Mouse (Mus musculus): ENCODE data around the gene Gfod1. TPM values are rescaled to one million over a fixed set of nuclear protein-coding genes. Genes with fewer than 3 reads are reported as not detected.
A peak's percentile ranks its signal among the peaks of the same experiment; 100 is the strongest.

The Gfod1 gene
- total RNA-seq, 1 experiment = 4.8 TPM

GRCm38 (mm10) chr13:43265116-43265515 lies 38.9 kb downstream of the Gfod1 start:
- TF ChIP-seq CHD2 (IDR thresholded peaks at IDR 0.05; ENCODE audit: low read depth, low read length) (no peak), MAFK (IDR thresholded peaks at IDR 0.05; ENCODE audit: insufficient read depth, low read depth, low read length) (no peak)
- Histone ChIP-seq H3K9ac (ENCODE audit: insufficient read depth, low read depth, low read length, poor library complexity, severe bottlenecking) (no peak overlapping the region), H3K4me3 (ENCODE audit: insufficient read depth in 1 of 2, low read depth in 1 of 2, low read length in 2 of 2, poor library complexity in 1 of 2, severe bottlenecking in 1 of 2) (no peak overlapping the region), H3K4me1 (ENCODE audit: control insufficient read depth in 2 of 2, insufficient read depth in 2 of 2, low read length in 2 of 2, poor library complexity in 1 of 2) (peaks cover 4 to 24% of the 10 kb centered on the region in 2 experiments; a peak in 3 of 4 replicates), H3K27ac (ENCODE audit: insufficient read depth, low read depth, low read length, poor library complexity, severe bottlenecking) (no peak overlapping the region), H3K9me3 (ENCODE audit: control insufficient read depth, insufficient read depth, low read depth, low read length) (no peaks in the 10 kb centered on the region), H3K36me3 (ENCODE audit: control insufficient read depth, insufficient read depth, low read length, poor library complexity, severe bottlenecking) (no peaks in the 10 kb centered on the region)
- no peak for DNase-seq (ENCODE audit: low read depth, low spot score)
- in situ Hi-C loops (cut with MboI; ENCODE audit: low sequenced_read_pairs in 2 of 2, unreplicated experiment in 2 of 2) = no loop called here

GRCm38 (mm10) chr13:43263646-43264045 lies 40.3 kb downstream of the Gfod1 start:
- H3K27ac ChIP-seq (ENCODE audit: insufficient read depth, low read depth, low read length, poor library complexity, severe bottlenecking) = no peak overlapping the region
- no peak overlapping the region for H3K4me3 ChIP-seq (ENCODE audit: insufficient read depth in 1 of 2, low read depth in 1 of 2, low read length in 2 of 2, poor library complexity in 1 of 2, severe bottlenecking in 1 of 2)
- H3K36me3 ChIP-seq (ENCODE audit: control insufficient read depth, insufficient read depth, low read length, poor library complexity, severe bottlenecking) = no peaks in the 10 kb centered on the region
- TF ChIP-seq ZC3H11A (IDR thresholded peaks at IDR 0.05; ENCODE audit: borderline replicate concordance, low read depth, low read length) = no peak
- TF ChIP-seq ZNF384 (IDR thresholded peaks at IDR 0.05; ENCODE audit: low read depth, low read length) = no peak
- no peak for TF ChIP-seq CHD2 (IDR thresholded peaks at IDR 0.05; ENCODE audit: low read depth, low read length)
- TF ChIP-seq HCFC1 (IDR thresholded peaks at IDR 0.05; ENCODE audit: borderline replicate concordance, insufficient read depth, low read length) = no peak
- TF ChIP-seq MAFK (IDR thresholded peaks at IDR 0.05; ENCODE audit: insufficient read depth, low read depth, low read length) = no peak
- peaks cover 4 to 23% of the 10 kb centered on the region in 2 experiments; a peak in 3 of 4 replicates for H3K4me1 ChIP-seq (ENCODE audit: control insufficient read depth in 2 of 2, insufficient read depth in 2 of 2, low read length in 2 of 2, poor library complexity in 1 of 2)
- DNase-seq (ENCODE audit: low read depth, low spot score) = no peak
- H3K9ac ChIP-seq (ENCODE audit: insufficient read depth, low read depth, low read length, poor library complexity, severe bottlenecking) = no peak overlapping the region
- no peaks in the 10 kb centered on the region for H3K9me3 ChIP-seq (ENCODE audit: control insufficient read depth, insufficient read depth, low read depth, low read length)
- in situ Hi-C loops (cut with MboI; ENCODE audit: low sequenced_read_pairs in 2 of 2, unreplicated experiment in 2 of 2) = no loop called here

GRCm38 (mm10) chr13:43262114-43262739 lies 41.7 kb downstream of the Gfod1 start:
- in situ Hi-C loops (cut with MboI; ENCODE audit: low sequenced_read_pairs in 2 of 2, unreplicated experiment in 2 of 2) = no loop called here
- Histone ChIP-seq H3K4me3 (ENCODE audit: insufficient read depth in 1 of 2, low read depth in 1 of 2, low read length in 2 of 2, poor library complexity in 1 of 2, severe bottlenecking in 1 of 2) (no peak overlapping the region), H3K27ac (ENCODE audit: insufficient read depth, low read depth, low read length, poor library complexity, severe bottlenecking) (no peak overlapping the region), H3K4me1 (ENCODE audit: control insufficient read depth in 2 of 2, insufficient read depth in 2 of 2, low read length in 2 of 2, poor library complexity in 1 of 2) (peaks cover 4 to 21% of the 10 kb centered on the region in 2 experiments; a peak in 3 of 4 replicates), H3K9me3 (ENCODE audit: control insufficient read depth, insufficient read depth, low read depth, low read length) (no peaks in the 10 kb centered on the region), H3K9ac (ENCODE audit: insufficient read depth, low read depth, low read length, poor library complexity, severe bottlenecking) (no peak overlapping the region), H3K36me3 (ENCODE audit: control insufficient read depth, insufficient read depth, low read length, poor library complexity, severe bottlenecking) (no peaks in the 10 kb centered on the region)
- no peak for DNase-seq (ENCODE audit: low read depth, low spot score)
- TF ChIP-seq ZC3H11A (IDR thresholded peaks at IDR 0.05; ENCODE audit: borderline replicate concordance, low read depth, low read length) (no peak), HCFC1 (IDR thresholded peaks at IDR 0.05; ENCODE audit: borderline replicate concordance, insufficient read depth, low read length) (no peak), CHD2 (IDR thresholded peaks at IDR 0.05; ENCODE audit: low read depth, low read length) (no peak), ZNF384 (IDR thresholded peaks at IDR 0.05; ENCODE audit: low read depth, low read length) (no peak), MAFK (IDR thresholded peaks at IDR 0.05; ENCODE audit: insufficient read depth, low read depth, low read length) (no peak)

GRCm38 (mm10) chr13:43261287-43261686 lies 42.7 kb downstream of the Gfod1 start:
- TF ChIP-seq ZC3H11A (IDR thresholded peaks at IDR 0.05; ENCODE audit: borderline replicate concordance, low read depth, low read length) = no peak
- no peak for TF ChIP-seq ZNF384 (IDR thresholded peaks at IDR 0.05; ENCODE audit: low read depth, low read length)
- TF ChIP-seq CHD2 (IDR thresholded peaks at IDR 0.05; ENCODE audit: low read depth, low read length) = no peak
- TF ChIP-seq HCFC1 (IDR thresholded peaks at IDR 0.05; ENCODE audit: borderline replicate concordance, insufficient read depth, low read length) = no peak
- no peak for TF ChIP-seq MAFK (IDR thresholded peaks at IDR 0.05; ENCODE audit: insufficient read depth, low read depth, low read length)
- H3K9ac ChIP-seq (ENCODE audit: insufficient read depth, low read depth, low read length, poor library complexity, severe bottlenecking) = no peak overlapping the region
- peak overlapping the region in 1 of 2 experiments; percentile 25; a peak in 2 of 4 replicates for H3K4me3 ChIP-seq (ENCODE audit: insufficient read depth in 1 of 2, low read depth in 1 of 2, low read length in 2 of 2, poor library complexity in 1 of 2, severe bottlenecking in 1 of 2)
- no peaks in the 10 kb centered on the region for H3K9me3 ChIP-seq (ENCODE audit: control insufficient read depth, insufficient read depth, low read depth, low read length)
- peaks cover 4 to 19% of the 10 kb centered on the region in 2 experiments; a peak in 3 of 4 replicates for H3K4me1 ChIP-seq (ENCODE audit: control insufficient read depth in 2 of 2, insufficient read depth in 2 of 2, low read length in 2 of 2, poor library complexity in 1 of 2)
- H3K36me3 ChIP-seq (ENCODE audit: control insufficient read depth, insufficient read depth, low read length, poor library complexity, severe bottlenecking) = no peaks in the 10 kb centered on the region
- no peak overlapping the region for H3K27ac ChIP-seq (ENCODE audit: insufficient read depth, low read depth, low read length, poor library complexity, severe bottlenecking)
- peak; percentile 84 for DNase-seq (ENCODE audit: low read depth, low spot score)
- in situ Hi-C loops (cut with MboI; ENCODE audit: low sequenced_read_pairs in 2 of 2, unreplicated experiment in 2 of 2) = no loop called here

Measured in ES-E14 (cell line).